Mouse (Mus musculus) left cerebral cortex, postnatal 36 days (tissue): ENCODE measurements at regions not wholly inside any gene's neighbourhood (a gene's known extent, or its start where the extent isn't known, plus 50 kb on each side); places are given as distances from the start of the nearest gene placed in this dataset.
A peak's percentile ranks its signal among the peaks of the same experiment; 100 is the strongest.

Experiments used
- DNase-seq, 2 experiments: peaks; one replicate each; pipeline ENCODE4 v3.0.0; 2021 to 2022; ENCODE audit warnings: low spot score in 2 of 2, mixed read lengths in 1 of 2
- intact Hi-C: fragments of 180-260 bp; cut with DNase I; formaldehyde crosslinking; loops from one replicate; pipeline ENCODE4 v1.15.1; 2025

DNA sequence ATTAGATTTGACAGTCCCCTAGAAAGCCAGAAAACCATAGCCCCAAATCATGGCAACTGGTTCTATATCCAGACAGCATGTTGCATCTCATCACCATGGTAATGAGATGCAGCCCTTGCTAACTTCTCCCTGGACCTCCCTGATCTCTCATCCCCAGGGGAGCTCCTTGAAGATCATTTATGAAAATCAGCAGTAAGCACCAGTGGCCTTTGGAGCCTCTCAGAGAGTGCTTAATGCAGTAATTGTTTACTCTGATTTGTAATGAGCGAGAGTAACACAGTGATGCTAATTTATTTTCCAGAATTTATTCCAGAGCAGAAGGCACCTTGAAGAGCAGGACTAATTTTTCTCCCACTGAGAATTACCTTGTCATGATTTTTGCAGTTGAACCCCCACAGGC lies 133.1 kb upstream of the Chl1 start:
- intact Hi-C loops = no loop called here
- DNase-seq = no peak

- intact Hi-C loops = no loop called here
- no peak for DNase-seq
Observed at GRCm38 (mm10) chr6:103378047-103378446, 132.3 kb upstream of the Chl1 start.

GRCm38 (mm10) chr6:103381030-103381429 lies 129.4 kb upstream of the Chl1 start:
- DNase-seq = no peak
- intact Hi-C loops = no loop called here

DNA sequence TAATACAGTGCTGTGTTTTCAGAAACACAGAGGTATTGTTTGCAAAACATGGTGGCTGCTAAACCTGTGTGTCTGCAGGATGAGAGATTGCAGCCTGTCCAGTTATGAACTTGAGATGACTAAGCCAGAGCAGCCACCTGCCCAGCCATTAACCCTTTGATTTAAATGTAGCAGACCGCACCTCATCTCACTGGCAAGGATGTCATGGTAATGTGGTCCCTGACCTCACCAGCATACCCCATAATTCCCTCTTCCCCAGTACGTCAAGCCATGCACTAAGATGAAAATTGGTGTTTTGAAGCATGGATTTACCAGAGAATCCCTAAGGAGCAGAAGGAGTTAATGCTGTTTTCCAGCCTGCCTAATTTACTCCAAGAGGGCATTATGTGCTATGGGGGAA lies 128.5 kb upstream of the Chl1 start:
- intact Hi-C loops = no loop called here

DNA sequence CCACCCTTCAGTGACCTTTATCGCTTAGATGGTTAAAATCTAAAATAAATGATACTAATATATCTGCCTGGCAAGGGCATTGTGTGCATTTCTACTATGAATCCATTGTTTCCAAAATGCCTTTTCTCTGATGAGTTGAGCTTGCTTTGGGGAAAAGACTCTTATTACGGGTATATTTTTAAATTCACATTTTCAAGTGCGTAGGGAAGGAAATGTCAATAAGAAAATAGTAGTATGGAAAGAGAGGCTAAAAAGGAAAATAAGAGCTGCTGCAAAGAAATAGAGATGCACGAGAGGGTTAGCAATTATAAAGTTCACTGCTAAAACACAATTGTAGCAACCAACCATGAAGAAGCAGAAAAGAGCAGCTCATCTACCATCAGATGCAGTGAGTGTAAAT lies 123.8 kb upstream of the Chl1 start:
- intact Hi-C loops = no loop called here
- DNase-seq = no peak

More for the DNA sequence above, 128.5 kb upstream of the Chl1 start:
- no peak for DNase-seq

DNA sequence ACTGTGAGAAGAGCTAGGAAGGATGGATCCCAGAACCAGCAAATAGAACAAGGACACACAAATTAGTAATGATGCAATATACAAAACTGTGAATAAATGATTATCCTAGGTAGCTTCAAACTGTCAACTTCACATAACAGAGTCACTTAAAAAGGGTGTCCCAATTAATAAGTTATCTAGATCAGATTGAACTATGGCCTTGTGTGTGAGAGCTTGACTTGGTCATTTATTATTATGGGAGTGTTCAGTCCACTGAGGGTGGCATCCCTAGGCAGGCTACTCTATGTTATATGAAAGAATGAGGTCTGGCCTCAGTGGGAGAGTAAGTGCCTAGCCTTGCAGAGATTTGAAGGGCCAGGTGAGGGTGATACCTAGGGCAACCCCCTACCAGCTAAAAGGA lies 104.4 kb upstream of the Chl1 start:
- intact Hi-C loops = no loop called here
- no peak for DNase-seq

GRCm38 (mm10) chr6:103414888-103415287 lies 95.5 kb upstream of the Chl1 start:
- no peak for DNase-seq

GRCm38 (mm10) chr6:103421013-103421933 lies 89.1 kb upstream of the Chl1 start:
- intact Hi-C loops = no loop called here
- DNase-seq = no peak

More at GRCm38 (mm10) chr6:103414888-103415287, 95.5 kb upstream of the Chl1 start:
- intact Hi-C loops = no loop called here

DNA sequence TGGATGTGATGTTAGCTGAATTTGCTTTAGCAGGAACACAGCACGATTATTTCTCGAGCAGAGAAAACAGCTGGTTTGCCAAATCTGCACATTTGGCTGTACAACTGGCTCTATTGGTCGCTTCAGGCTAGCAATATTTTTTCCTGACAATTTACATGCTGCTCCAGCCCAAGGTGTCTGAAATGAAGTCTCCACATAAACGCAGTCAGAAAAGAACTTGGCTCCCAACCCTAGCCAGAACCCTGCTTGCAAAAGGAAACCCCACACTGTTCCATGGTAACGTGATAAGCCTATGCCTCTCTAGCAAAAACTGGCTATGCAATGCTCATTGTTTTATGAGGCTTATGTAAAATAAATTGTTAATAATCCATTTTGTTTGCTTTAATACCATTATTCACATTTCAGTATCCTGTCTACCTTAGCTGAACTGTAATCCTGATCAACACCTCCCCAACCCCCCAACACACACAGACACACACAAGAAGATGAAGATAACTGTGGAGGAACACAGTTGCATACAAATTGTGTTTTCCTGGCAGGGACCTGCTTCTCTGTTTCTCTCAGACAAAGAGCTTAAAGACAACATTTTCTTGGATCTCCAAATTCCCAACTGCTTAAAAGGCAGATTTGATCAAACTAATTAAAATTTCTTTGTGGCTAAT lies 79.3 kb upstream of the Chl1 start:
- intact Hi-C loops = no loop called here
- peak; percentile 7 to 11 for DNase-seq

DNA sequence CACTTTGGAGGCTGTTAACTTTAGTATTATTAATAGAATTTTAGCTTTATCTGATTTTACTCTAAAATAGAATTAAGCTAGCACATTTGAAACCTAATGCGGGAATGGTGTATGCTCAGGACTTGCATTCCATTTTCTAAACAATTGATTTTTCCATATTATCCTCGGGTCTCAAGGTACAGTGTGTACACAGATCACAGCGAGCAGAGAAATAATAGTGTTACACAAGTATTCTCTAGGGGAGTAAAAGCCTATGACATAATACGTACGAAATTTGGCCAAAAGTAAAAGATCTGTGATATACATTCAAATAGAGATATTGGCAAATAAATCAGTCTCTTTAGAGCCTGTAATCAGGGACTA lies 78.8 kb upstream of the Chl1 start:
- no peak for DNase-seq
- intact Hi-C loops = no loop called here
